Mouse (Mus musculus) layer of hippocampus, postnatal 14 days (tissue): ENCODE measurements around the gene Ctnnbl1. TPM values are rescaled to one million over a fixed set of nuclear protein-coding genes. Genes with fewer than 3 reads are reported as not detected.

Source experiments
- DNase-seq, 2 experiments: peaks; one replicate each; pipeline ENCODE4 v3.0.0; 2021 to 2022; ENCODE audit warnings: low spot score in 2 of 2, mixed read lengths in 1 of 2
- total RNA-seq, 2 experiments: library from RNA; stranded (reverse); gene quantifications; 2 replicates each; pipeline ENCODE4 v1.2.3; 2021

Gene Ctnnbl1
- total RNA-seq, 2 experiments from 2014 or later, result 24.4 to 26.9 TPM

- DNase-seq, result no peak
Measured at GRCm38 (mm10) chr2:157791528-157792162, 54.4 kb downstream of the Ctnnbl1 start.

- DNase-seq, result no peak
Measured at GRCm38 (mm10) chr2:157792840-157793552, 55.8 kb downstream of the Ctnnbl1 start.

GRCm38 (mm10) chr2:157793851-157794332 is 56.7 kb downstream of the Ctnnbl1 start:
- no peak for DNase-seq

- no peak for DNase-seq
Measured at GRCm38 (mm10) chr2:157795627-157796423, 58.6 kb downstream of the Ctnnbl1 start.

GRCm38 (mm10) chr2:157799533-157799932 is 62.3 kb downstream of the Ctnnbl1 start:
- DNase-seq, result no peak

- DNase-seq, result no peak
Measured at GRCm38 (mm10) chr2:157800288-157800687, 63.1 kb downstream of the Ctnnbl1 start.

- DNase-seq, result no peak
Measured at GRCm38 (mm10) chr2:157800746-157801501, 63.7 kb downstream of the Ctnnbl1 start.

- DNase-seq, result no peak
Measured at GRCm38 (mm10) chr2:157801505-157802357, 64.5 kb downstream of the Ctnnbl1 start.

GRCm38 (mm10) chr2:157802666-157803065 is 65.5 kb downstream of the Ctnnbl1 start:
- DNase-seq, result no peak

GRCm38 (mm10) chr2:157804388-157804787 is 67.2 kb downstream of the Ctnnbl1 start:
- DNase-seq, result no peak

- no peak for DNase-seq
Measured at GRCm38 (mm10) chr2:157805091-157805490, 67.9 kb downstream of the Ctnnbl1 start.

- DNase-seq, result no peak
Measured at GRCm38 (mm10) chr2:157807076-157807475, 69.9 kb downstream of the Ctnnbl1 start.

- DNase-seq, result no peak
Measured at GRCm38 (mm10) chr2:157807621-157808367, 70.6 kb downstream of the Ctnnbl1 start.

GRCm38 (mm10) chr2:157808368-157808923 is 71.2 kb downstream of the Ctnnbl1 start:
- peak in 1 of 2 experiments; percentile 28 for DNase-seq

- DNase-seq, result no peak
Measured at GRCm38 (mm10) chr2:157809341-157809740, 72.1 kb downstream of the Ctnnbl1 start.

GRCm38 (mm10) chr2:157810749-157811148 is 73.5 kb downstream of the Ctnnbl1 start:
- DNase-seq, result no peak

- DNase-seq, result no peak
Measured at GRCm38 (mm10) chr2:157813121-157813520, 75.9 kb downstream of the Ctnnbl1 start.

GRCm38 (mm10) chr2:157814116-157814964 is 77.1 kb downstream of the Ctnnbl1 start:
- DNase-seq, result no peak
